24 mouse cellular contexts compared by ENCODE assay signal in the genomic region with DNA sequence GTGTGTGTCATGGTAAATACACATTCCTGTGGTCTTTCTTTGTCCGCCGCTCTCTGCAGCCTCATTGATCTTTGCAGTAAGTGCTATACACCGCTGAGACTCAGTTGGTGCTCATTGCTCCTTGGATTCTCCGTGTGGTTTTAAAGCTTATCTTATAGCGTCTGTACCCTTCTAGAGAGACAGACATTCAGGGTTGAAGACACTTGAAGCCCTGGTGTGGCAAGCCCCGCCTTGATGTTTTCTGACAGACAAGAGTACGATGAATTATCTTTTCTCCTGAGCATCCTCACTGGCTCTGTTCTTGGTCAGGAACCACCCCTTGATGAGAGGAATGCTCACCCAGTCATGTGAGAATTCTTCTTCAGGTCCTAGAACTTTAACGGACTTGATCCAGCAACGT.
A peak's percentile ranks its signal among the peaks of the same experiment; 100 is the strongest.
DNase-seq lines count a peak whose midpoint lies in the region; ATAC-seq and TF ChIP-seq lines count a peak whose summit lies in the region.
"Had no signal": no experiment of that assay in that cellular context is flagged by ENCODE, and none has a peak within 500 bp of the region (broad histone marks: within the 10 kb centered on the region; RNA-seq: fewer than 3 reads in every experiment).

No protein-coding gene starts in this region.

- DNase-seq in CH12.LX (ENCODE audit: extremely low read depth) (no peak), ES-E14 (ENCODE audit: low read depth, low spot score) (no peak)
- no peak for DNase-seq in layer of hippocampus, postnatal 10 days (ENCODE audit: low spot score in 2 of 2)
- no peak for DNase-seq in lung, postnatal 14 days
- no peak for DNase-seq in adrenal gland, adult (ENCODE audit: inconsistent age in 2 of 2, low spot score in 1 of 2)
- DNase-seq: adrenal gland, adult 2 months; B cell, adult 2 months; cerebellum, adult 11-12 months; lung, adult 18-20 months; lung, postnatal 36 days; thymus, adult 2 months had no signal

- no peak for TF ChIP-seq POLR2A in CH12.LX (IDR thresholded peaks at IDR 0.05; ENCODE audit: low read depth, low read length)

- TF ChIP-seq CTCF in CH12.LX (conservative IDR thresholded peaks at IDR 0.05 in 1 of 2, IDR thresholded peaks at IDR 0.05 in 1 of 2; ENCODE audit: low read depth in 2 of 2, low read length in 2 of 2), result no peak

- peaks cover 54 to 95% of the 10 kb centered on the region in 2 experiments for H3K36me3 ChIP-seq in CH12.LX (replicated peaks in 1 of 2; ENCODE audit: control insufficient read depth in 1 of 2, insufficient read depth in 1 of 2, low read length in 1 of 2)
- peaks cover 11% of the 10 kb centered on the region; the same call in 1 of the 2 replicates for H3K36me3 ChIP-seq in ES-E14 (ENCODE audit: control insufficient read depth, insufficient read depth, low read length, poor library complexity, severe bottlenecking)
- H3K36me3 ChIP-seq in intestine, embryonic 15.5 days, result no peaks in the 10 kb centered on the region
- H3K36me3 ChIP-seq in liver, embryonic 15.5 days (replicated peaks), result 0 out of 2 replicates have a peak, but pooled peaks cover 4% of the 10 kb centered on the region
- H3K36me3 ChIP-seq in kidney, embryonic 16.5 days (ENCODE audit: insufficient read depth, low read length), result 0 out of 2 replicates have a peak, but pooled peaks cover 4% of the 10 kb centered on the region
- H3K36me3 ChIP-seq: embryonic facial prominence, embryonic 13.5 days; heart, embryonic 15.5 days; hindbrain, embryonic 13.5 days; midbrain, embryonic 10.5 days; neural tube, embryonic 13.5 days had no signal

- no peak overlapping the region for H3K9ac ChIP-seq in CH12.LX (ENCODE audit: insufficient read depth, low read depth)
- no peak overlapping the region for H3K9ac ChIP-seq in ES-E14 (ENCODE audit: insufficient read depth, low read depth, low read length, poor library complexity, severe bottlenecking)
- no peak overlapping the region for H3K9ac ChIP-seq in intestine, embryonic 15.5 days
- H3K9ac ChIP-seq in liver, embryonic 15.5 days, result no peak overlapping the region
- H3K9ac ChIP-seq in kidney, embryonic 16.5 days (replicated peaks; ENCODE audit: low read length), result no peak overlapping the region
- H3K9ac ChIP-seq: embryonic facial prominence, embryonic 13.5 days; heart, embryonic 15.5 days; hindbrain, embryonic 13.5 days; neural tube, embryonic 13.5 days had no signal

- H3K27me3 ChIP-seq in CH12.LX (replicated peaks), result no peaks in the 10 kb centered on the region
- no peaks in the 10 kb centered on the region for H3K27me3 ChIP-seq in intestine, embryonic 15.5 days (replicated peaks)
- no peaks in the 10 kb centered on the region for H3K27me3 ChIP-seq in liver, embryonic 15.5 days
- no peaks in the 10 kb centered on the region for H3K27me3 ChIP-seq in kidney, embryonic 16.5 days (ENCODE audit: insufficient read depth, low read length)
- H3K27me3 ChIP-seq: embryonic facial prominence, embryonic 13.5 days; heart, embryonic 15.5 days; Patski had no signal

- dilution Hi-C loops in CH12.LX (cut with MboI; ENCODE audit: extremely low pct_ligation_motif_present, extremely low pct_unique_long_range_greater_than_20kb, low sequenced_read_pairs), result no loop called here

- WGBS in intestine, embryonic 15.5 days, result 52% methylated on average over 9 of the region's 9 CpGs
- 27% methylated on average over 9 of the region's 9 CpGs for WGBS in liver, embryonic 15.5 days (ENCODE audit: insufficient replicate concordance)
- WGBS in kidney, embryonic 16.5 days, result 70% methylated on average over 9 of the region's 9 CpGs

- ATAC-seq in intestine, embryonic 15.5 days, result peak; percentile 11
- ATAC-seq in liver, embryonic 15.5 days (ENCODE audit: insufficient read depth), result peak; percentile 54
- ATAC-seq in kidney, embryonic 16.5 days (ENCODE audit: low FRiP score, low TSS enrichment), result no peak
- ATAC-seq: inflammation-experienced regulatory T-cells, adult 6 months had no signal

- in situ Hi-C loops in CH12.LX (cut with MboI; ENCODE audit: low pct_ligation_motif_present, low pct_unique_long_range_greater_than_20kb, low sequenced_read_pairs) (no loop called here), ES-E14 (cut with MboI; ENCODE audit: low sequenced_read_pairs in 2 of 2, unreplicated experiment in 2 of 2) (no loop called here)

- no peak for TF ChIP-seq RAD21 in CH12.LX (IDR thresholded peaks at IDR 0.05; ENCODE audit: low read depth, low read length)

- no peak overlapping the region for H3K4me3 ChIP-seq in CH12.LX (replicated peaks in 1 of 3; ENCODE audit: low read depth in 2 of 3, low read length in 2 of 3, poor library complexity in 1 of 3)
- no peak overlapping the region for H3K4me3 ChIP-seq in ES-E14 (ENCODE audit: insufficient read depth in 1 of 2, low read depth in 1 of 2, low read length in 2 of 2, poor library complexity in 1 of 2, severe bottlenecking in 1 of 2)
- no peak overlapping the region for H3K4me3 ChIP-seq in intestine, embryonic 15.5 days (replicated peaks)
- H3K4me3 ChIP-seq in liver, embryonic 15.5 days (replicated peaks), result no peak overlapping the region
- H3K4me3 ChIP-seq in kidney, embryonic 16.5 days (ENCODE audit: low read length), result no peak overlapping the region
- H3K4me3 ChIP-seq: embryonic facial prominence, embryonic 13.5 days; gastrocnemius, adult 2 months; heart, embryonic 15.5 days; hindbrain, embryonic 13.5 days; midbrain, embryonic 10.5 days; myocyte; neural tube, embryonic 13.5 days had no signal

- no peak overlapping the region for H3K27ac ChIP-seq in CH12.LX (ENCODE audit: insufficient read depth, low read depth)
- H3K27ac ChIP-seq in ES-E14 (ENCODE audit: insufficient read depth, low read depth, low read length, poor library complexity, severe bottlenecking), result no peak overlapping the region
- no peak overlapping the region for H3K27ac ChIP-seq in intestine, embryonic 15.5 days
- H3K27ac ChIP-seq in liver, embryonic 15.5 days (replicated peaks), result peak overlapping the region; percentile 26; the same call in 1 of the 2 replicates
- H3K27ac ChIP-seq in kidney, embryonic 16.5 days (ENCODE audit: low read length), result no peak overlapping the region
- H3K27ac ChIP-seq: embryonic facial prominence, embryonic 13.5 days; hindbrain, embryonic 13.5 days; midbrain, embryonic 10.5 days; stomach, postnatal 0 days had no signal

- H3K79me2 ChIP-seq in CH12.LX (replicated peaks; ENCODE audit: control insufficient read depth, extremely low read depth, insufficient read depth, poor library complexity, severe bottlenecking), result peaks cover 95% of the 10 kb centered on the region

- no peak for TF ChIP-seq EP300 in CH12.LX (IDR thresholded peaks at IDR 0.05; ENCODE audit: low read length)

- H3K4me1 ChIP-seq in CH12.LX (ENCODE audit: control insufficient read depth in 1 of 2, insufficient read depth in 2 of 2) (peaks cover 8 to 71% of the 10 kb centered on the region in 2 experiments), ES-E14 (ENCODE audit: control insufficient read depth in 2 of 2, insufficient read depth in 2 of 2, low read length in 2 of 2, poor library complexity in 1 of 2) (peaks cover 9 to 23% of the 10 kb centered on the region in 2 experiments; a peak in 3 of 4 replicates)
- peaks cover 14% of the 10 kb centered on the region for H3K4me1 ChIP-seq in intestine, embryonic 15.5 days (replicated peaks)
- peaks cover 40% of the 10 kb centered on the region for H3K4me1 ChIP-seq in liver, embryonic 15.5 days (replicated peaks)
- peaks cover 26% of the 10 kb centered on the region for H3K4me1 ChIP-seq in kidney, embryonic 16.5 days (ENCODE audit: insufficient read depth, low read length)

- H3K4me2 ChIP-seq in CH12.LX (ENCODE audit: insufficient read depth, low read depth, poor library complexity, severe bottlenecking), result no peak overlapping the region
- no peak overlapping the region for H3K4me2 ChIP-seq in intestine, embryonic 15.5 days (replicated peaks)
- H3K4me2 ChIP-seq in liver, embryonic 15.5 days, result 0 out of 2 replicates have a peak overlapping the region, but pooled peaks have one; percentile 4
- no peak overlapping the region for H3K4me2 ChIP-seq in kidney, embryonic 16.5 days (replicated peaks; ENCODE audit: low read depth, low read length)
- H3K4me2 ChIP-seq: embryonic facial prominence, embryonic 13.5 days; heart, embryonic 15.5 days; hindbrain, embryonic 13.5 days; neural tube, embryonic 13.5 days had no signal

- H3K9me3 ChIP-seq in CH12.LX (replicated peaks; ENCODE audit: low read length), result peaks cover 18% of the 10 kb centered on the region
- H3K9me3 ChIP-seq in ES-E14 (ENCODE audit: control insufficient read depth, insufficient read depth, low read depth, low read length), result no peaks in the 10 kb centered on the region
- no peaks in the 10 kb centered on the region for H3K9me3 ChIP-seq in intestine, embryonic 15.5 days
- no peaks in the 10 kb centered on the region for H3K9me3 ChIP-seq in liver, embryonic 15.5 days (replicated peaks)
- peaks cover 8% of the 10 kb centered on the region; the same call in 1 of the 2 replicates for H3K9me3 ChIP-seq in kidney, embryonic 16.5 days (ENCODE audit: low read length)
- H3K9me3 ChIP-seq: heart, embryonic 15.5 days; hindbrain, embryonic 13.5 days had no signal

TF ChIP-seq in CH12.LX, 34 proteins besides CTCF, POLR2A, EP300 and RAD21:
- TF ChIP-seq POLR2AphosphoS2 (IDR thresholded peaks at IDR 0.05; ENCODE audit: low read depth, low read length) (0 out of 2 replicates have a peak, but pooled peaks have one; percentile 22), KAT2A (IDR thresholded peaks at IDR 0.05; ENCODE audit: insufficient replicate concordance, low read length) (no peak)
TF ChIP-seq in CH12.LX: peak in this region for 1.

TF ChIP-seq in ES-E14, 5 proteins besides CTCF, POLR2A, EP300 and RAD21:
- TF ChIP-seq ZNF384 (IDR thresholded peaks at IDR 0.05; ENCODE audit: low read depth, low read length) (0 out of 2 replicates have a peak, but pooled peaks have one; percentile 45), ZC3H11A (IDR thresholded peaks at IDR 0.05; ENCODE audit: borderline replicate concordance, low read depth, low read length) (no peak)
